Mouse (Mus musculus) spleen, adult 2 months (tissue): ENCODE results near the gene Kxd1.

Source experiments
- CTCF ChIP-seq: fragments of 200-500 bp; IDR thresholded peaks from 2 replicates; pipeline ENCODE4 v1.5.1; 2011; ENCODE audit warnings: mild to moderate bottlenecking, inconsistent platforms; ENCODE audit not compliant: insufficient read depth, insufficient read length, insufficient replicate concordance; ENCODE audit errors: extremely low read depth
- POLR2A ChIP-seq: fragments of 200-500 bp; IDR thresholded peaks from 2 replicates; pipeline ENCODE4 v1.6.1; 2011; ENCODE audit warnings: low read depth, low read length, inconsistent platforms

- TF ChIP-seq CTCF, result no peak
- no peak for TF ChIP-seq POLR2A
Observed at GRCm38 (mm10) chr8:70500386-70501301, 27.1 kb downstream of the Kxd1 start.
